Mouse (Mus musculus) midbrain, embryonic 10.5 days (tissue): Measurements from ENCODE around the gene Wdr47. TPM values are rescaled to one million over a fixed set of nuclear protein-coding genes. Genes with fewer than 3 reads are reported as not detected.

Experiments used
- DNase-seq: peaks from one replicate; pipeline ENCODE4 v3.0.0-alpha.2; 2017; ENCODE audit warnings: low spot score
- H3K27ac ChIP-seq: fragments of 300-500 bp; sonication (generic); replicated peaks from 2 replicates; pipeline ENCODE4 v1.5.1; 2016; ENCODE audit warnings: mild to moderate bottlenecking
- H3K27me3 ChIP-seq: fragments of 300-500 bp; sonication (generic); 2 replicates; pipeline ENCODE4 v1.6.1; 2016; ENCODE audit warnings: low read depth, mild to moderate bottlenecking; ENCODE audit not compliant: poor library complexity, severe bottlenecking
- H3K36me3 ChIP-seq: fragments of 300-500 bp; sonication (generic); 2 replicates; pipeline ENCODE4 v1.6.1; 2016; ENCODE audit warnings: mild to moderate bottlenecking, moderate library complexity
- H3K4me1 ChIP-seq: fragments of 300-500 bp; sonication (generic); 2 replicates; pipeline ENCODE4 v1.6.1; 2016
- H3K4me3 ChIP-seq: fragments of 300-500 bp; sonication (generic); 2 replicates; pipeline ENCODE4 v1.5.1; 2016; ENCODE audit warnings: mild to moderate bottlenecking, moderate library complexity
- H3K9me3 ChIP-seq: fragments of 300-500 bp; sonication (generic); replicated peaks from 2 replicates; pipeline ENCODE4 v1.6.1; 2016; ENCODE audit warnings: mild to moderate bottlenecking
- WGBS: fragments of 180-500 bp; shearing (Covaris S2); methylation state at CpG from one replicate; pipeline ENCODE4 v1.1.7; 2016; 5-methylcytosine and 5-hydroxymethylcytosine counted together
- microRNA-seq: library from miRNA; unstranded; fragments of <30 nt; microRNA quantifications from one replicate; pipeline ENCODE4, GENCODE M21; 2017
- polyA plus RNA-seq: library from polyadenylated mRNA; unstranded; fragments of >200 nt; fragmentation: Nextera tagmentation; extraction: Ambion mirVana; gene quantifications from 2 replicates; pipeline ENCODE4 v1.2.1, GENCODE M21; 2016

Wdr47 gene
- polyA plus RNA-seq, 1 experiment from 2014 or later = 23.6 TPM

- Histone ChIP-seq H3K36me3 (peaks cover 82% of the 10 kb centered on the region), H3K27ac (no peak overlapping the region)
- 92% methylated on average over 4 of the region's 4 CpGs for WGBS
Measured at GRCm38 (mm10) chr3:108689979-108690378, 98.9 kb downstream of the Wdr47 start.

GRCm38 (mm10) chr3:108694321-108694720 is 103.2 kb downstream of the Wdr47 start:
- no peak for DNase-seq
- no peak overlapping the region for H3K27ac ChIP-seq
- H3K9me3 ChIP-seq = no peaks in the 10 kb centered on the region
- H3K4me1 ChIP-seq = no peaks in the 10 kb centered on the region
- H3K36me3 ChIP-seq = peaks cover 80% of the 10 kb centered on the region
- H3K4me3 ChIP-seq = no peak overlapping the region
- 94% methylated on average over 9 of the region's 9 CpGs for WGBS
- H3K27me3 ChIP-seq = no peaks in the 10 kb centered on the region

More at GRCm38 (mm10) chr3:108689979-108690378, 98.9 kb downstream of the Wdr47 start:
- Histone ChIP-seq H3K4me1 (no peaks in the 10 kb centered on the region), H3K4me3 (no peak overlapping the region), H3K9me3 (no peaks in the 10 kb centered on the region), H3K27me3 (no peaks in the 10 kb centered on the region)
- DNase-seq = no peak

Small RNAs within 50 kb of the gene (microRNA-seq; reads per million reads assigned to microRNA genes)
- not detected for gene Gm22860

Other genes starting within 250 kb of the Wdr47 start
- gene Mybphl, start 226.4 kb upstream of the Wdr47 start, polyA plus RNA-seq = 0.09 TPM in 1 of 2 replicates, not detected in the other
- gene Psrc1, start 207.4 kb upstream of the Wdr47 start, polyA plus RNA-seq = 93.3 and 105 TPM in 2 replicates
- 53.7 and 67.5 TPM in 2 replicates for gene Celsr2, start 175.7 kb upstream of the Wdr47 start, polyA plus RNA-seq
- 179 and 187 TPM in 2 replicates for gene Sars, start 146.1 kb upstream of the Wdr47 start, polyA plus RNA-seq
- 0.49 and 0.63 TPM in 2 replicates for gene 1700013F07Rik, start 57.1 kb upstream of the Wdr47 start, polyA plus RNA-seq
- gene 5330417C22Rik, start 54.7 kb upstream of the Wdr47 start, polyA plus RNA-seq = 2.6 and 3.2 TPM in 2 replicates
- gene Tmem167b, start 28.8 kb upstream of the Wdr47 start, polyA plus RNA-seq = 38.6 and 50.8 TPM in 2 replicates
- gene Taf13, start 19.6 kb upstream of the Wdr47 start, polyA plus RNA-seq = 72.9 and 78.3 TPM in 2 replicates
- 77.5 and 78.8 TPM in 2 replicates for gene Clcc1, start 62.6 kb downstream of the Wdr47 start, polyA plus RNA-seq
- gene Gpsm2, start 131.0 kb downstream of the Wdr47 start, polyA plus RNA-seq = 90.8 and 100 TPM in 2 replicates
- not detected in 2 replicates for gene Aknad1, start 148.4 kb downstream of the Wdr47 start, polyA plus RNA-seq
- 24.1 and 26.7 TPM in 2 replicates for gene Stxbp3, start 249.2 kb downstream of the Wdr47 start, polyA plus RNA-seq